Mouse (Mus musculus): Measurements from ENCODE around the gene Ovol3. TPM values are rescaled to one million over a fixed set of nuclear protein-coding genes. Genes with fewer than 3 reads are reported as not detected.
A peak's percentile ranks its signal among the peaks of the same experiment; 100 is the strongest.
"Not testable (repeated sequence)": the region's sequence is repeated elsewhere in the genome, so short reads cannot be mapped to it uniquely, and the experiment has no call there.

Ovol3 gene
- not detected for total RNA-seq (2021)
- long read RNA-seq = 0 reads

DNA sequence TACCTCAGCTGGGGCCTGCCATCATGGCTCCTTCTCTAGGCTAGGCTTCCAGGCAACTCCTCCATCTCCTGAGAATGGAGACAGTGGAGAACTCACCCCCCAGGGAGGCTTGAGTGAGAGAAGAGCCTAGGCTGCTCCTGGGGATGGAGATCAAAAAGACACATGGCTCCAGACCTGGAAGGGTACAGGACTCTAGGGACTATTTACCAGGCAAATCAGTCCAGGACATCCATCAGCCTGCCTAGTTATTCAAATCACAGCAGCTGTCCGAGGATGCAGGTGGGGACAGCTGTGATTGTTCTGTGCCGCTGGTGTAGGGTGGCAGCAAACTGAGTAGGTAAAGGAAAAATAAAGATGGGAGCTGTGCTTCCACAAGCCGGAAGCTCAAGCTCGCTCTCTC, at the start of gene Ovol3:
Gene Ovol3, minus strand, starts transcription at position 101 of the 400 bp plus-strand sequence.
- DNase-seq (ENCODE audit: low spot score in 2 of 2) = no peak

DNA sequence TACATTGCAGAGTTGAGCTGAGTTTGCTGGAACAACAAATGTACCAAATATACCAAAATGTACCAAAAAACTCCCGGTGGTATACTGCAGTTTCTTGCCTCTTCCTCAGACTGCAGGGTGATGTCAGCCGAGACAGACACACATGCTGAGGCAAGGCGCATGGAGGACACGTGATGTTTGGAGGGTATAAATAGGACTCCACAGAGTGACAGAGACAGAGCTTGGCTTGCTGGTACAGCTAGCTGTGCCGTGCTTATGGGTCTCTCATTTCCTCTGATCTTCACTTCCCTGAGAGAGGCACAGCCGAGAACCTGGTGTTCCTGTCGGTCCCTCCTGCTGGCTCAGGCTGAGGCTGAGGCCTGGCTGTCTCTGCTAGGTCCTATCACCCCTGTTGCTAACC, 47.2 kb upstream of the Ovol3 start:
- no peak for DNase-seq (ENCODE audit: low spot score in 2 of 2)

DNA sequence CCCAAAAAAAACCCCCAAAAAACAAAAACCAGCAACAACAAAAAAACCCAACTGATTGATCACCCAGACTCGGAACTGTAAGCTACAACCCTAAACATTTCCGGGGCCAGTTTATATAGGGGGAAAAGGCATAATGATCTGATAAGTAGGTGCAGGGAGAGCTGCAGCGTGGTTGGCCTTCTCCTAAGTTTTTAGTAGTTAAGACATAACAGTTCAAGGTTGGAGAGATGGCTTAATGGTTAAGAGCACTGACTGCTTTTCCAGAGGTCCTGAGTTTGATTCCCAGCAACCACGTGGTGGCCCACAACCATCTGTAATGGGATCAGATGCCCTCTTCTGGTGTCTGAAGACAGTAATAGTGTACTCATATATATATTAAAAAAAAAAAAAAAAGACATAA, 46.0 kb upstream of the Ovol3 start:
- DNase-seq (ENCODE audit: low spot score in 2 of 2) = no peak

DNA sequence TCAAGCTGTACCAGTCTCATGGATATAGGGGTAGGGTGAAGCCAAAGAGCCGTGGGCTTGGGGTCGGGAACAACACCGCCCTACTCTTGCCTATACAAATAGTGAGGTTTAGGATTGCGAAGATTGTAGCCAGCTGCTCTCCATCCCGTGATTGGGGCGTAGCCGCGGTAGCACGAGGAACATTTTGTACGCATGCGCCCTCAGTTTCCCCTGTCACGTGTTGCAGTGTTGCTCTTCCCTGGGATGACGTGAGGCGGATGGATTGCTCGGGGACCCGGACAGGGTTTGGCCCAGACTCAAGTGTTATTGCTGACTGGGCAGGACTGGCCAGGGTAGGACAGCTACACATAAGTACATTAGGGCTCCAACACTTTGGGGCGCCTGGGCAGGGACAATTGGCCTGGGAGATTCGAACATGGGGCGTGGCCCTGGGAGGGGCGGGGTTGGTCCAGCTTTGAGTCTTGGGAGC, 45.2 kb upstream of the Ovol3 start:
- DNase-seq (ENCODE audit: low spot score in 2 of 2) = peak; percentile 83 to 89

DNA sequence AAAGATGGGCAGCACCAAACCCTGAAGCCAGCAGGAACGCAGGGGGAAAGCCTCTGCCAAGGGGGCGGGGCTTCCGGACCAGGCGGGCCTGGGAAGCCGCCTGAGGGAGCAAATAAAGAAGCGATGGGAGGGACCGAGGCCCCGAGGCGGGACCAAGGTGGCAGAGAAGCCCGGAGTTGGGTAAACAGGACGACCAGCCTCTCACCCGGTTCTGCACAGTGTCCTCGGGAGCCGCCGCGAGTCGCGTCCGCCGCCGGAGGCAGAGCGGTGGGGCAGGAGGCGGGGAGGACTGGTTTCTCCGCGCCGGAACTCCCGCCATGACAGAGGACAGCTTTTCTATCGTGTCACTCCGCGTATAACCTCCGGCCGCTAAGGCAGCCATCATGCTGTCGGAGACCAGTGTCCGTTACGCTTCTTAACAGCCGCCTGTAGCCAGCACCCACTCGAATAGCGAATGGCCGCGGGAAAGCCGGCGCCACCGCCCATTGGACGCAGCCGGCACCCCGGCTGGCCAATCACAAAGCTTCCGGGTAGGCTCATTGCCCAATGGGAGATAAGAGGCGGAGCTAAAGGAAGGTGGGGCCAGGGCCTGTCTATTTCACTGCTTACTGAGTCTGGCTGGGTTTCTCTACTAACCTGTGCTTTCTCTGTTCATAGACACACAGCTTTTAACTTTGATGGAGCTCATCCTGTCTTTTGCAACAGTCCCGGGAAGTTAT, 44.6 kb upstream of the Ovol3 start, which contains the start of the genes Thap8 and Wdr62:
Gene Thap8, plus strand, starts transcription at position 144 of the 719 bp plus-strand sequence.
Gene Wdr62, minus strand, starts transcription at position 469 of the 719 bp plus-strand sequence.
- peak; percentile 89 to 93 for DNase-seq (ENCODE audit: low spot score in 2 of 2)

DNA sequence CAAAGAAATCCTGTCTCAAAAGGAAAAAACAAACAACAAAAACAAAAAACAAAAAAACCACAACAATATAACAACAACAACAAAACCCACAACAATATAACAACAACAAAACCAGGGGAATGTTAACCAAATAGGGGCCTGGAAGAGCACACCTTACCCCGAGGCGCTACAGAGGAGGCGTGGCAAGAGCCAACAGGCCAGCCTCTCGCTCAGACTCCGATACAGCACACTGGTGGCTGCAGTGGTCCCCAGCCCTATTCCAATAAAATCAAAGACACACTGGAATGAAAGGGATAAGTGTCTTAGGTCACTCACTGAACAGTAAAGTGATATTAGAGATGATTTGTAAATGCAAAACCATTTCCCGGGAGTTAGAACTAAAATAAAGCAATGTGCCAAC, 44.0 kb upstream of the Ovol3 start:
- DNase-seq (ENCODE audit: low spot score in 2 of 2) = no peak

DNA sequence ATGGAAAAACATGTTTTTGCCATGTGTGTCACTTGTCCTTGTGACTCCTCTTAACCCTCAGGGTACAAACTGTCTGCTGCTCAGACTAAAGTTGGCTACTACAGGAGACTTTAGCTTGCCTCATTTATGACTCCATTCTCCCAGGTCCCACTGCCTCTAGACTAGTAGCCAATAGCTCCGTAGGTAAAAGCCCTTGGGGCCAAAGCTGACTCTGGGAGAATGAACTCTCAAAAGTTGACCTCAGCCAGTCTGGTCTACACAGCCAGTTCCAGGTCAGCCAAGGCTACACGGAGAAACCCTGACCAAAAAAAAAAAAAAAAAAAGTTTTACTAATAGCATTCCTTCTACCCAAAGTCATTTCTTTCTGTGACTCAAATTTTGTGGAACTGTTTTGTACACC, 43.4 kb upstream of the Ovol3 start:
- DNase-seq (ENCODE audit: low spot score in 2 of 2) = no peak

DNA sequence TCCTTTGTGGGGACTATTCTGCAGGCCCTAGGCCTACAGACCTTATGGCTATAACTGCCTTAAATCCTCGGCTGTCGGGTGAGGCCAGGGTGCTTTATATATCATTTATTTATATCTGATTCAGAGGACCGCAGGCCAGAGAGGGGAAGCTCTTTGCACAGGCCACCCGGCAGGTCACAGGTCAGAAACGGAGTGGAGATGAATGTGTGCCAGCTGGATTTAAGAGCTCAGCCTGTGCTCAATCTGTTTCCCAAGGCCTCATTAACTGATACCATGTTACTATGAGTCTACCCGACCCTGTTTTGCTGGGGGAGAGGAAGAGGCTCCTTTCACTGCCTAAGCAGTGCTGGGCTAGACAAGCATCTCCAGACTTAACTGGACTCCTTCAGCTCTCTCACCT, 38.9 kb upstream of the Ovol3 start:
- DNase-seq (ENCODE audit: low spot score in 2 of 2) = no peak

DNA sequence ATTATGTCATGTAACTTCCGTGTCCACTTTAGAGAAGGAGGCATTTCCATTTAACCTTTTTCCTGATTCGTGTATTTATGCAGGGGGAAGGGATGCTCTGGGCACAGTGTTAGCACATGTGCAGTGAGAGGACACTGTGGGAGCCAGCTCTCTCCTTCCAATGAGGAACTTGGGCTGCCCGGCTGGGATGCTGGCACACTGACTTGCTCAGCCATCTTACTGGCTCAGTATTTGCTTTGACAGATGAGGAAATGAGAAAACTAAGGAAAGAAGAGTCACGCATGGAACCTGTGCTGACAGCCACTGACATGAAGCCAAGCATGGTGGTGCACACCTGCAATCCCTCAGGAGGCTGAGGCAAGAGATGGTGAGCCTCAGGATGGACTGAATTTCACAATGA, 34.1 kb upstream of the Ovol3 start:
- DNase-seq (ENCODE audit: low spot score in 2 of 2) = no peak

DNA sequence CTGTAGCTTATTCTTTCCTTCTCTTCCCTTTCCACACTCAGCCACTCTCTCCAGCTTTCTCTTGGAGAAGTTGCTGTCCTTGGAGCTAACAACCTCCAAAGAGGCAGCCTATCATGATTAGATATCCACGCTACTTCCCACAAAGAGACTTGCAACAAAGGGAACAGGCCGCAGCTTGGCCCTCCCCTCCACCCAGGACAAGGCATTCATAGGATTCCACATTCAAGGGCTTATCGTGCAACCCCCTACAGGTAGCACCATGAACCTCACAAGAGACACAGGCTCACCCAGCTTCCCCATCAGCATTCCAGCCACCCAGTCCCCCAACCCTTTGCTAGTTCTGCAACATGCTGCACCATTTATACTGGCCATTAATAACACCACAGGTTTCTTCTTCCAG, 31.3 kb upstream of the Ovol3 start:
- no peak for DNase-seq (ENCODE audit: low spot score in 2 of 2)

DNA sequence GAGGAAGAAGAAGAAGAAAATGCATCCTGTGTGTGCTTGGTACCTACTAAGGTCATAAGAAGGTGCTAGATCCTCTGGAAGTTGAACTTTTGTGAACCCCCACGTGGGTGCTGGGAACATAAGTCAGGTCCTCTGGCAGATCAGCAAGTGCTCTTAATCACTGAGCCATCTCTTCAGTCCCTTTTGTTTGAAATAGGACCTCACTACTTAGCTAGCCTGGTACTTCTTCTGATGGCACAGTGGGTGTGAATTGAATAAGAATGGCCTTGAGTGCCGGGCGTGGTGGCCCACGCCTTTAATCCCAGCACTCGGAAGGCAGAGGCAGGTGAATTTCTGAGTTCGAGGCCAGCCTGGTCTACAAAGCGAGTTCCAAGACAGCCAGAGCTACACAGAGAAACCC, 30.4 kb upstream of the Ovol3 start:
- no peak for DNase-seq (ENCODE audit: low spot score in 2 of 2)

DNA sequence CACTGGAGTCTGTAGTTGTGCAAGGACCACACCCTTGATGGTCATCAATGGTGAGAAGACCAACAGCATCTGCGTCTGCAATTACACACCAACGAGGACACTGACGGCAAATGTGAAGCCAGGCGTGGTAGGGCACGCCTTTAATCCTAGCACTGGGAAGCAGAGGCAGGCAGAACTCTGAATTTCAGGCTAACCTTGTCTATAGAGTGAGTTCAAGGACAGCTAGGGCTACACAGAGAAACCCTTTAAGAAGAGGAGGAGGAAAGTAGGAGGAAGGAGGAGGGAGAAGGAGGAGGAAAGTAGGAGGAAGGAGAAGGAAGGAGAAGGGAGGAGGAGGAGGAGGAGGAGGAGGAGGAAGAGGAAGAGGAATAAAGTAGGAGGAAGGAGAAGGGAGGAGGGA, 30.0 kb upstream of the Ovol3 start:
- no peak for DNase-seq (ENCODE audit: low spot score in 2 of 2)

DNA sequence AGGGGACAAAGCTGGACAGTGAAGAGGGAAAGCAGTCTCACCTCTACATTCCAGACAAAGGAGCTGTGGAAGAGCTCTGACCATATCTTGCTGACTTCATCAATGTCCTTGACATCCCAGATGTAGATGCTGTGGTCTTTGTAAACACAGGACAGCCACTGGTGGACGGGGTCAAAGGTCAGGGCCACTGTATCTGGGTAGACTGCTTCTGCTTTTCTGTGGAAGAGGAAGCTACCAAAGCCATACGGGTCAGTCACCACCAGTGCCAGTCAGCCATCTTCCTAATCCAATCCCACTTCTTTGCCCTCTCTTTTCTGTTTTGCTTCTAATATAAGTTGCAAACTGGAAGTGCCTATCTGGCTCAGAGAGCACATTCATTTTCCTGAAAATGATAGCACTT, 29.5 kb upstream of the Ovol3 start:
- no peak for DNase-seq (ENCODE audit: low spot score in 2 of 2)

DNA sequence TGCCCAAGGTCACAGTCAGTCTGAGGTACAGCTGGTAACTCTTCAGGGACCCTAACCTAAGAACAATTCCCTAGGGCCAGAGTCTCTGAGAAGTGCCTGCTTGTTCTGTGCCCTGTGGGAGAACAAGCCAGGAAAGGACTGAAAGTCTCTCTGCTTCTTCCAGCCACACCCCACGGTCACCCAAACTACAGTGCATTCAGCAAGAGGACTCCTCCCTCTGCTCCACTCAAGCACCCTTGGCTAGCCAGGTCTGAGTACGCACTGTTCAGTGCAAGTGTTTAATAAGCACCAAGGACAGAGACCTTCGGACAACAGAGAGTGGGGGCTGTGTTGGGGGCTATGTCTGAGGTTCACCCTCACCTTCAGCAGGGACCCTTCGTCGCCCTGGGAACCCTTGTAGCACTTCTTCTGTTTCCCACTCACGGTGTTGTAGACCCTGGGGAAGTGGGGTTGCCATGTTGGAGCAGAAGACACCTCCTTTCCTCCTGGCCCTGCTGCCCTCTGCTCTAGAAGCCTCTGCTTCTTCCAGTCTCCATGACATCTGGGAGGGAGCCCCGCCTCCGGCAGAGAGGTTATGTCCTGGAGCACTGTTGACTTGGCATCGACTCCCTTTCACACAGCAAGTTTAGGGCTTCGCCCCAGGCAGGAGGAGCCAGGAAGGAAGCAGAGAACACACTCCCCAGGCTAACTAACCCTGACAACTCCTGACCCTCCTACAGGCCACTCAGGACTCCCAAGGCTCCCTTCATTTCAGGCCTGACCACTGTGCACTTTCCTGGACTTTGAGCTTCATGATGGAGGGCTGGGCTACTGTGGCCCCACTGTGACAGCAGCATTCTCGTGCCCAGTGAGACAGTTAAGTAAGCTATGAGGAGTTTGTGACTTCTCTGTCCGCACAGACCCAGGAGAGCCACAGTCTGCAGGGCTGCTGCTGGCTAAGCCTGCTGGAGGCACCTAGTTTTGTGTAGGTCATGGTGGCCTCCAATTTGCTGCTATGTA, 16.7 kb upstream of the Ovol3 start:
- DNase-seq (ENCODE audit: low spot score in 2 of 2) = no peak

DNA sequence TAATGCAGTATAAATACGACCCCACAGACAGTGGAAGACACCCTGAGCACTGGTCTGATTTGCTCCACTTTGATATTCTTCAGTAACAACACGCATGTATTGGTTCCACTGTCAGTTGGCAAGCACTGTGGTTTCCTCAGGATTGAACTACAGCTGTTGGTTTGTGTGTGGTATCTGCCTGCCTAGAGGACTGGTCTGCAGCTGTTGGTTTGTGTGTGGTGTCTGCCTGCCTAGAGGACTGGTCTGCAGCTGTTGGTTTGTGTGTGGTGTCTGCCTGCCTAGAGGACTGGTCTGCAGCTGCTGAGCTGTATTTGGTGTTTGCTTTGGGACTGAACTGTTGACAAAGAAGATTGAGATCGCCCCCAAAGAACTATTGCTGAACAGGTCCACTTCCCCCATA, 1.8 kb upstream of the Ovol3 start:
- DNase-seq (ENCODE audit: low spot score in 2 of 2) = not testable (repeated sequence)

DNA sequence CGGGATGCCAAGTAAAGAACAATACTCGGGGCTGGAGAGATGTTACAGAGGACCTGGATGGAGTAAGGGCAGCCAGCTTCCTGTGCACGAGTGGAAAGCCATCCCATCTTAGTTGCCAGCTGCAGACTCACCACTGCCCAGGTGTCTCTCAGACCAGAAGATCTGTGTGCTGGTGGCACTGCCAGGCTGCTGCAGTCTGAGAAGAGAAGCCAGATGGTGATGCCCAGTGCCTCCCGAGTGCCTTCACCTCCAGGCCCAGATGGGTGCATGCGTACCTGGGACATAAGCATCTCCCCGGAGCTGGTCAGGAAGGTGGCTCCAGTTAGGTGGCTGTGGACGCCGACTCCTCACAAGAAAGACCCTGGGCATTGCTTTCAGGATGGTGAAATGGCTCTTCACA, 434 bp downstream of the Ovol3 start:
- DNase-seq (ENCODE audit: low spot score in 2 of 2) = no peak

DNA sequence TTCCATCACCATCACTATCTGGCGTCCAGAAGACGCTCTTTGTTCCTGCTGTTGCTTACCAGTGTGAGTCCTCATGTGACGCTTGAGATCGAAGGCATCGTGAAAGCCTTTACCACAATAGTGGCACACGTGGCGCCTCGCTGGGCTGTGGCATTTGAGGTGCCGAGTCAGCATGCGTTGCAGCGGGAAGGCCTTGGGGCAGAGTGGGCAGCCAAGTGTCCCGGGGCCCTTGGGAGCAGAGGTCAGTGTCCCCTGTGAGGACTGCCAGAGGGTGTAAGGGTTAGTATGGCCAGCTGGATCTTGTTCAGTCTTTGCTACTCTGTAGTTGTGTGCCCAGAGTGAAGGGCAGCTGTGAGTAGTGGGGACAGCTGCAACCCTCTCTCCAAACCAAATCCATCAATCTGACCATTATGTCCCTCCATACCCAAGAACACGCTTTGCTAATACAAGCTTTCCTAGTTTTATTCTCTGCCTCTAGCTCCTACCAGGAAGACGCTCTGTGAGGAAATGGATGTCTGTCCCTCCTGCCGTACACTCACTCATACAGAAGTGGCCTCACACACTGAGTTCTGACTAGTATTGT, 1.2 kb downstream of the Ovol3 start:
- DNase-seq (ENCODE audit: low spot score in 2 of 2) = no peak

DNA sequence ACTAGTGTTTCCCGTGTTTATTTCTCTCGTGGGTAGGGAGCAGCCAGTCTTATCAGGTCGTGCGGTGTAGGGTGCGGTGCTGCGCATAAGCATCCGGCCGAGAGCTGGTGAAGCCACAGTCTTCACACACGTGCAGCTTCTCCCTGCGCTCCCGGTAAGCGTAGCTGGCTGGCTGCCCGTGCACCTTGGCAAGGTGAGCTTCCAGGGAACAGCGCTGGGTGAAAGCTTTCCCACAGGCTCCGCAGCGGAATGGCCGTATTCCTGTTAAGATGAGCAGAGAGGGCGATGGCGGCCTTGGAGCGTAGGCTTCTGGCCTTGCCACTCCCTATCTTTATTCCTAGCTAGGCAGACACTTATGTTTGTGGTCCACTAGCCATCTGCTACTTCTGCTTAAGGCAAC, 2.1 kb downstream of the Ovol3 start:
- DNase-seq (ENCODE audit: low spot score in 2 of 2) = peak in 1 of 2 experiments; percentile 41

DNA sequence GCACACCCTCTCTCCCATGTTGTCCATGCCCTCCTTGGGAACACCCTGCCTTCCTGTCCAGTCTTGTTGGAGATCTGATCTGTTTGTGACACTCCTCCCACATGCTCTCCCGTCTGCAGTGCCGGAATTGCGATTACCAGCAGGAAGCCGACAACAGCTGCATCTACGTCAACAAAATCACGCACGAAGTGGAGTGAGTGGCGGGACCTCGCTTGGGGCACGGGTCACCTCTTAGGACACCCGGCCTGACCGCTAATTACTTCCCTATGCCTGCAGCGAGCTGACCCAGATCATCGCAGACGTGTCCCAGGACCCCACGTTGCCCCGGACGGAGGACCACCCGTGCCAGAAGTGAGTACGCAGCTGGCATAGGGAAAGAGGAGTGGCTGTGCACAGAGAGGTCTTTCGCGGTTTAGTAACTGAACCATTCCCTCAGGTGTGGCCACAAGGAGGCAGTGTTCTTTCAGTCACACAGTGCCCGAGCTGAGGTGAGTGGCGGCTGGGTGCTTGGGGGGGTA, 2.8 kb downstream of the Ovol3 start:
- peak; percentile 68 to 72 for DNase-seq (ENCODE audit: low spot score in 2 of 2)

DNA sequence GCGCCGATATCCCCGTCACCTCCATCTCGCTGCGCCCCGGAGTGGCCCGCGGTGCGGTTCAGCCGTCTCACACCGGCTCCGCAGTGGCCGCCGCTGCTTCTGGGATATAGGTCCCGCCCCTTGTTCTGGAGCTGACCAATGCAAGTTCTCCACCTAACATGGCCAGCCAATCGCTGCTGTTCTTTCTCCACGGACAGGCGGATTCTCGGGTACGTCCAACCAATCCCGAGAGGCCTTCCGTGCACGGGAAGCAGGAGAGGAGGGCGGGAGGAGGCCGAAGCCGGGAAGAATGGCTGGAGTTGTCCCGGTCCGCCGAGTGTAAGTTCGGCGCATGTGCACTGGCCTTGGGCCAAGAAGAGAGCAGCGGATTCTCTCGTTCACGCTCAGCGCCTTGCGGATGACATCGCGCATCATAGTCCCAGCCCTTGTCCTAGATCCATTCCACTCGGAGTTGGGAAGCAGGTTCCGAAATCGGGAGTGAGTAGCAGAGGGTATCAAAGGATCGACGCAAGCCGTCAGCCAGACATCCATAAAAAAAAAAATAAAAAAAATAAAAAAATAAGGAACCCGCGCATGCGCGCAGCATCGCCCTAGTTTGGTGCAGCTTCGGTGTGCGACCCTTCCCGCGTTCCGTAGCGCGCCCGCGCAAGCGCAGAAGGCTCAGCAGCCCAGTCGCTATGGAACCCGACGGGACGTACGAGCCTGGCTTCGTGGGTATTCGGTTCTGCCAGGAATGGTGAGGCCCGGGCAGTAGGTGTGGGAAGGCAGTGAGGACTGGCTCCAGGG, 3.7 kb downstream of the Ovol3 start, which contains the start of the genes Polr2i and Tbcb:
Gene Polr2i, plus strand, starts transcription at position 280 of the 786 bp plus-strand sequence.
Gene Tbcb, minus strand, starts transcription at position 604 of the 786 bp plus-strand sequence.
- DNase-seq (ENCODE audit: low spot score in 2 of 2) = peak; percentile 97 to 98

DNA sequence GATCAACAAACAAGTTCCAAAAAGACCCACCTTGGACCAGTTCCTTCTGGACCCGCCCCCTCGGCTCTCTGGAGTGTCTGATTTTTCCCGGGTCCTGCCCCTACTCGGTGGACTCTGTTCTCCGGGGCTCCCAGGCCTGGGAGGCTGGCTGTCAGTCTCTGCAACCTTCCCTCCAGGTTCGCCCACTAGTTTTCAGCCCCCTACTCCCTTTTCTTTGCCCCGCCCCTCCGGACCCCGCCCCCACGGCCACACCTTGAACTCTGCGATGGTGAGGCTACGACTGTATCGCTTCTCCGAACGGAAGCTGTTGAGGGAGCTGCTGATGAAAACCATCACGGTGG, 4.2 kb downstream of the Ovol3 start:
- no peak for DNase-seq (ENCODE audit: low spot score in 2 of 2)

Measured in layer of hippocampus, postnatal 10 days (tissue).